Mouse (Mus musculus) G1E (cell line): ENCODE results near the gene Espnl. TPM values are rescaled to one million over a fixed set of nuclear protein-coding genes. Genes with fewer than 3 reads are reported as not detected.

Source experiments
- ATAC-seq: 2 replicates; pipeline ENCODE4 v1.8.0; 2016; ENCODE audit warnings: mild to moderate bottlenecking; ENCODE audit not compliant: insufficient number of reproducible peaks, poor library complexity, low FRiP score, severe bottlenecking; ENCODE audit errors: extremely low read depth
- DNase-seq: peaks from one replicate; pipeline ENCODE4 v3.0.0; 2012; ENCODE audit warnings: low spot score
- H3K27me3 ChIP-seq: 2 replicates; pipeline ENCODE4 v1.6.1; 2012; ENCODE audit warnings: mild to moderate bottlenecking, low read length, inconsistent platforms; ENCODE audit not compliant: insufficient read depth
- H3K36me3 ChIP-seq: replicated peaks from 2 replicates; pipeline ENCODE3; 2012; ENCODE audit warnings: mild to moderate bottlenecking, inconsistent platforms
- H3K4me1 ChIP-seq: 2 replicates; pipeline ENCODE4 v1.6.1; 2012; ENCODE audit warnings: low read depth, low read length, inconsistent platforms, mixed read lengths; ENCODE audit not compliant: insufficient read depth
- H3K4me3 ChIP-seq: 2 replicates; pipeline ENCODE4 v1.5.1; 2012; ENCODE audit warnings: low read depth, mild to moderate bottlenecking, inconsistent platforms, low read length, moderate library complexity, mixed read lengths
- H3K9me3 ChIP-seq: replicated peaks from 2 replicates; pipeline ENCODE4 v1.6.1; 2012; ENCODE audit warnings: inconsistent platforms
- CTCF ChIP-seq: IDR thresholded peaks from 2 replicates; pipeline ENCODE4 v1.5.1; 2012; ENCODE audit warnings: low read depth, low read length, inconsistent platforms, mixed read lengths
- GATA1 ChIP-seq: IDR thresholded peaks from 2 replicates; pipeline ENCODE4 v1.6.1; 2012; ENCODE audit warnings: borderline replicate concordance, low read length, inconsistent platforms, mixed read lengths
- GATA2 ChIP-seq: IDR thresholded peaks from 2 replicates; pipeline ENCODE4 v1.6.1; 2012; ENCODE audit warnings: low read depth, low read length, inconsistent platforms, borderline replicate concordance
- POLR2AphosphoS5 ChIP-seq: IDR thresholded peaks from 2 replicates; pipeline ENCODE4 v1.6.1; 2012; ENCODE audit warnings: low read depth, low read length, inconsistent platforms; ENCODE audit not compliant: insufficient replicate concordance
- TAL1 ChIP-seq: conservative IDR thresholded peaks from 2 replicates; pipeline ENCODE4 v1.6.1; 2012; ENCODE audit warnings: low read depth, low read length, inconsistent platforms, mixed read lengths
- polyA plus RNA-seq: library from polyadenylated mRNA; stranded (reverse); fragments of >175 nt; gene quantifications from 2 replicates; pipeline ENCODE4 v1.2.3, GENCODE M21; 2012
- total RNA-seq, 2 experiments: library from RNA; stranded (forward) in 1 of 2; stranded (reverse) in 1 of 2; fragments of 200-1000 nt in 1 of 2; fragments of >200 nt in 1 of 2; fragmentation: Nextera tagmentation in 1 of 2; gene quantifications; 2 replicates each; pipeline ENCODE4 v1.2.3; 2014 to 2017

Gene Espnl
- total and polyA plus RNA-seq, 3 experiments = 0.17 to 1.1 (median 0.93) TPM

- Histone ChIP-seq H3K36me3 (peaks cover 73% of the 10 kb centered on the region), H3K4me3 (0 out of 2 replicates have a peak overlapping the region, but pooled peaks have one; percentile 2), H3K9me3 (no peaks in the 10 kb centered on the region), H3K27me3 (peaks cover 4% of the 10 kb centered on the region), H3K4me1 (peaks cover 55% of the 10 kb centered on the region)
- DNase-seq = no peak
- ATAC-seq = no peak
- no peak for TF ChIP-seq GATA2
- no peak for TF ChIP-seq CTCF
- no peak for TF ChIP-seq TAL1
- TF ChIP-seq POLR2AphosphoS5 = peak; percentile 27; the same call in 1 of the 2 replicates
- TF ChIP-seq GATA1 = no peak
These were observed 48.2 kb downstream of the Espnl start for GRCm38 (mm10) chr1:91370055-91370454.

- Histone ChIP-seq H3K36me3 (peaks cover 100% of the 10 kb centered on the region), H3K9me3 (no peaks in the 10 kb centered on the region), H3K4me3 (no peak overlapping the region), H3K4me1 (peaks cover 45% of the 10 kb centered on the region), H3K27me3 (no peaks in the 10 kb centered on the region)
- DNase-seq (no peak), ATAC-seq (no peak)
- TF ChIP-seq POLR2AphosphoS5 = no peak
These were observed 51.5 kb downstream of the Espnl start for GRCm38 (mm10) chr1:91373414-91373835.

GRCm38 (mm10) chr1:91380453-91381090 is 58.7 kb downstream of the Espnl start:
- Histone ChIP-seq H3K4me3 (no peak overlapping the region), H3K27me3 (no peaks in the 10 kb centered on the region), H3K4me1 (peaks cover 25% of the 10 kb centered on the region), H3K36me3 (peaks cover 96% of the 10 kb centered on the region), H3K9me3 (no peaks in the 10 kb centered on the region)
- peak; percentile 70 for DNase-seq
- peak; percentile 73 for ATAC-seq
- peak; percentile 96 for TF ChIP-seq CTCF
- no peak for TF ChIP-seq POLR2AphosphoS5
- no peak for TF ChIP-seq TAL1

GRCm38 (mm10) chr1:91381091-91381471 is 59.2 kb downstream of the Espnl start:
- no peak for TF ChIP-seq POLR2AphosphoS5
- no peak for TF ChIP-seq CTCF
- TF ChIP-seq GATA2 = no peak
- TF ChIP-seq GATA1 = no peak
- no peak for TF ChIP-seq TAL1
- Histone ChIP-seq H3K36me3 (peaks cover 96% of the 10 kb centered on the region), H3K27me3 (no peaks in the 10 kb centered on the region), H3K4me1 (peaks cover 21% of the 10 kb centered on the region), H3K4me3 (no peak overlapping the region), H3K9me3 (no peaks in the 10 kb centered on the region)
- ATAC-seq (no peak), DNase-seq (no peak)

GRCm38 (mm10) chr1:91390369-91390768 is 68.5 kb downstream of the Espnl start:
- Histone ChIP-seq H3K4me1 (peaks cover 32% of the 10 kb centered on the region), H3K36me3 (peaks cover 95% of the 10 kb centered on the region)
- no peak for ATAC-seq

GRCm38 (mm10) chr1:91397927-91398259 is 76.0 kb downstream of the Espnl start:
- H3K36me3 ChIP-seq = peaks cover 46% of the 10 kb centered on the region
- H3K4me1 ChIP-seq = peaks cover 42% of the 10 kb centered on the region
- peaks cover 4% of the 10 kb centered on the region for H3K9me3 ChIP-seq
- peak overlapping the region; percentile 79 for H3K4me3 ChIP-seq
- ATAC-seq (no peak), DNase-seq (peak; percentile 52)
- TF ChIP-seq GATA2 (no peak), CTCF (no peak)
- peaks cover 14% of the 10 kb centered on the region; the same call in 1 of the 2 replicates for H3K27me3 ChIP-seq

More at GRCm38 (mm10) chr1:91390369-91390768, 68.5 kb downstream of the Espnl start:
- Histone ChIP-seq H3K9me3 (no peaks in the 10 kb centered on the region), H3K4me3 (no peak overlapping the region), H3K27me3 (no peaks in the 10 kb centered on the region)
- DNase-seq = no peak
- TF ChIP-seq POLR2AphosphoS5 = no peak
- no peak for TF ChIP-seq GATA2
- no peak for TF ChIP-seq CTCF
- TF ChIP-seq GATA1 = no peak
- no peak for TF ChIP-seq TAL1

Other genes with a start within 250 kb of the Espnl start
- gene Rbm44, start 177.0 kb upstream of the Espnl start, total RNA-seq (2014; fragmentation: Nextera tagmentation) = not detected in 2 replicates
- gene Rbm44, start 177.0 kb upstream of the Espnl start, total RNA-seq (2017) = 0.23 and 0.27 TPM in 2 replicates
- not detected in 2 replicates for gene Rbm44, start 177.0 kb upstream of the Espnl start, polyA plus RNA-seq
- not detected in 2 replicates for gene Ramp1, start 142.3 kb upstream of the Espnl start, total RNA-seq (2014; fragmentation: Nextera tagmentation)
- 0.11 TPM in 1 of 2 replicates, not detected in the other for gene Ramp1, start 142.3 kb upstream of the Espnl start, total RNA-seq (2017)
- 0.02 and 0.10 TPM in 2 replicates for gene Ramp1, start 142.3 kb upstream of the Espnl start, polyA plus RNA-seq
- 85.6 and 90.7 TPM in 2 replicates for gene Ube2f, start 71.8 kb upstream of the Espnl start, total RNA-seq (2014; fragmentation: Nextera tagmentation)
- 52.9 and 61.3 TPM in 2 replicates for gene Ube2f, start 71.8 kb upstream of the Espnl start, total RNA-seq (2017)
- gene Ube2f, start 71.8 kb upstream of the Espnl start, polyA plus RNA-seq = 11.9 and 16.6 TPM in 2 replicates
- gene Scly, start 23.7 kb upstream of the Espnl start, total RNA-seq (2014; fragmentation: Nextera tagmentation) = 16.0 and 16.6 TPM in 2 replicates
- gene Scly, start 23.7 kb upstream of the Espnl start, total RNA-seq (2017) = 8.1 and 10.5 TPM in 2 replicates
- gene Scly, start 23.7 kb upstream of the Espnl start, polyA plus RNA-seq = 9.5 and 10.1 TPM in 2 replicates
- gene Klhl30, start 28.9 kb downstream of the Espnl start, total RNA-seq (2014; fragmentation: Nextera tagmentation) = not detected in 2 replicates
- gene Klhl30, start 28.9 kb downstream of the Espnl start, total RNA-seq (2017) = 0.16 TPM in 1 of 2 replicates, not detected in the other
- not detected in 2 replicates for gene Klhl30, start 28.9 kb downstream of the Espnl start, polyA plus RNA-seq
- gene Erfe, start 44.4 kb downstream of the Espnl start, total RNA-seq (2014; fragmentation: Nextera tagmentation) = 1.2 and 2.1 TPM in 2 replicates
- gene Erfe, start 44.4 kb downstream of the Espnl start, total RNA-seq (2017) = 0.81 and 0.93 TPM in 2 replicates
- gene Erfe, start 44.4 kb downstream of the Espnl start, polyA plus RNA-seq = 0.78 and 0.94 TPM in 2 replicates
- 76.8 and 86.5 TPM in 2 replicates for gene Ilkap, start 76.7 kb downstream of the Espnl start, total RNA-seq (2014; fragmentation: Nextera tagmentation)
- gene Ilkap, start 76.7 kb downstream of the Espnl start, total RNA-seq (2017) = 194 and 208 TPM in 2 replicates
- 86.6 and 104 TPM in 2 replicates for gene Ilkap, start 76.7 kb downstream of the Espnl start, polyA plus RNA-seq
- 18.0 and 19.0 TPM in 2 replicates for gene Hes6, start 92.0 kb downstream of the Espnl start, total RNA-seq (2014; fragmentation: Nextera tagmentation)
- 42.2 and 55.1 TPM in 2 replicates for gene Hes6, start 92.0 kb downstream of the Espnl start, total RNA-seq (2017)
- gene Hes6, start 92.0 kb downstream of the Espnl start, polyA plus RNA-seq = 91.5 and 105 TPM in 2 replicates
- gene Per2, start 137.2 kb downstream of the Espnl start, total RNA-seq (2014; fragmentation: Nextera tagmentation) = 13.0 and 15.4 TPM in 2 replicates
- gene Per2, start 137.2 kb downstream of the Espnl start, total RNA-seq (2017) = 4.4 and 5.3 TPM in 2 replicates
- gene Per2, start 137.2 kb downstream of the Espnl start, polyA plus RNA-seq = 14.2 and 17.5 TPM in 2 replicates
- gene Traf3ip1, start 172.6 kb downstream of the Espnl start, total RNA-seq (2014; fragmentation: Nextera tagmentation) = 9.7 and 10.5 TPM in 2 replicates
- gene Traf3ip1, start 172.6 kb downstream of the Espnl start, total RNA-seq (2017) = 12.7 and 12.8 TPM in 2 replicates
- gene Traf3ip1, start 172.6 kb downstream of the Espnl start, polyA plus RNA-seq = 16.1 and 17.8 TPM in 2 replicates
- gene Asb1, start 218.5 kb downstream of the Espnl start, total RNA-seq (2014; fragmentation: Nextera tagmentation) = 8.3 and 12.9 TPM in 2 replicates
- gene Asb1, start 218.5 kb downstream of the Espnl start, total RNA-seq (2017) = 25.7 and 28.0 TPM in 2 replicates
- gene Asb1, start 218.5 kb downstream of the Espnl start, polyA plus RNA-seq = 9.3 and 12.4 TPM in 2 replicates